Mouse (Mus musculus) megakaryocyte, adult 5-6 weeks (primary cell): ENCODE measurements around the gene Khk. TPM values are rescaled to one million over a fixed set of nuclear protein-coding genes. Genes with fewer than 3 reads are reported as not detected.

ENCODE experiments used
- ATAC-seq: 2 replicates; pipeline ENCODE4 v1.8.0; 2016; ENCODE audit warnings: mild to moderate bottlenecking, inconsistent platforms; ENCODE audit not compliant: poor library complexity, severe bottlenecking
- total RNA-seq, 2 experiments: library from RNA; stranded (forward) in 1 of 2; stranded (reverse) in 1 of 2; fragments of 153-499, 151-499 nt in 1 of 2; fragments of 221-1000, 200-1000 nt in 1 of 2; gene quantifications; 2 replicates each; pipeline versions ENCODE4 v1.2.3 to v1.2.4; 2015 to 2017

Gene Khk
- total RNA-seq, 2 experiments from 2014 or later = 70.7 to 93.8 TPM

DNA sequence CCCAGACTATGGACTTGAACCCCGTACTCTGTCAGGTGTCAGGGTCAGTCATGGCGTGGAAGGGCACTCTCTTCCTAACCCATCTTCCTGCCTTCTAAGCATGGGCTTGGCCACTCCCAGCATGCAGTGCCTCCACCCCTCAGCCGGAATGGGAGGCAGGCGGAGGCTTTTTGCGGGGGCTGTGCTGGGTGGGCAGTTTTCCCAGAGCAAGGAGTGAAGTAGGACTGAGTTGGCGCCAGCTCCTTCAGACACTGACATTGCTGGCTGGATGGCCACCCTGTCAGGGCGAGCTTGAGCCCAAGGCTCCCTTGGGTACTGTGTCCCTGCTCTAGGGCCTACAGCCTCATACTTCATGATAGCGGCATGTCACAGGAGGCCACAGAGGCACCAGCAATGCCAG lies 47.2 kb downstream of the Khk start, which contains the start of gene Tcf23:
Gene Tcf23 (plus strand): TSS at position 247 of the 400 bp plus-strand sequence.
- no peak for ATAC-seq

- no peak for ATAC-seq
Measured at GRCm38 (mm10) chr5:30969440-30969839, 48.2 kb downstream of the Khk start.

DNA sequence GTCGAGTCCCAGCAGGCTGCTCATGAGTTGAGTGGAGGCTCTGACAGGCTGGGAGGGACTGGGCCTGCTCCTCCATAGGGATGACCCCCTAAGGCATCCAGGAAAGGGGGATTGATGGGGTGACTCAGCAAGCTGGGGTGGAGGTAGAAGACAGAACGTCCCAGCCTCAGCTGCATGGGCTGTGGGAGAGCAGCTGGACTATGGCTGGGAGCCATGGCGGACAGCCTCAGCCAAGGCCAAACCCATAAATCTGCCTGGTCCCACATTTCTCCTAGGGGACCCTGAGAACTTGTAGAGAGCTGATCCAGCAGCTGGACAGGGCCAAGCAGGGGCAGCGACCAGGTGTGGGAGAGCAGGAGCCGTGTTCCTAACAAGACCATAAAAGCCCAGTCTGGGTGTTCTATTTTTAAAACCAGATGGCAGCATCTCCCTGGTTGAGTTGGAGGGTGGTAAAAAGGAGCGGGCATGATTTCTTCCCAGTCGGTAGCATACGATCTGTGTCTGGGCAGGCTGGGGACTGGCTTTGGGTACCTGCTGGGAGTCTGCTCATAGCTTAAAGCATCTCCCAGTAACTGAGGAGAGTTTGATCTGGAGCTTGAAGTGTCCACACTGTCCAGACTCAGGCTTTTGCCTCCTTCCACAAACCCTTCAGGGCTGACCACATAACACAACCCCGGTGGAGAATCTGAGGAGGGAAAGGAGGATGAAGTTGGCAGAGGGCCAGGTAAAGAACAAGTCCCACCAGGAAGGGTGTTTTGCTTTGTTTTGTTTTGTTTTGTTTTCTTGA lies 53.8 kb downstream of the Khk start:
- ATAC-seq = no peak

Other genes with a start within 250 kb of the Khk start
- not detected in 2 replicates for gene Dpysl5, start 209.9 kb upstream of the Khk start, total RNA-seq (2015)
- 0.41 TPM in 1 of 2 replicates, not detected in the other for gene Dpysl5, start 209.9 kb upstream of the Khk start, total RNA-seq (2017)
- 0.25 and 0.98 TPM in 2 replicates for gene Mapre3, start 106.8 kb upstream of the Khk start, total RNA-seq (2015)
- 0.26 and 0.41 TPM in 2 replicates for gene Mapre3, start 106.8 kb upstream of the Khk start, total RNA-seq (2017)
- gene Tmem214, start 53.4 kb upstream of the Khk start, total RNA-seq (2015) = 11.9 and 20.2 TPM in 2 replicates
- 14.0 and 16.9 TPM in 2 replicates for gene Tmem214, start 53.4 kb upstream of the Khk start, total RNA-seq (2017)
- gene Agbl5, start 32.7 kb upstream of the Khk start, total RNA-seq (2015) = 5.7 and 7.1 TPM in 2 replicates
- 3.6 and 3.9 TPM in 2 replicates for gene Agbl5, start 32.7 kb upstream of the Khk start, total RNA-seq (2017)
- gene Ost4, start 13.6 kb upstream of the Khk start, total RNA-seq (2015) = 342 and 413 TPM in 2 replicates
- 286 and 294 TPM in 2 replicates for gene Ost4, start 13.6 kb upstream of the Khk start, total RNA-seq (2017)
- 20.2 and 20.3 TPM in 2 replicates for gene Emilin1, start 8.0 kb upstream of the Khk start, total RNA-seq (2015)
- 25.5 and 35.5 TPM in 2 replicates for gene Emilin1, start 8.0 kb upstream of the Khk start, total RNA-seq (2017)
- not detected in 2 replicates for gene Cgref1, start 24.2 kb downstream of the Khk start, total RNA-seq (2015)
- gene Cgref1, start 24.2 kb downstream of the Khk start, total RNA-seq (2017) = not detected in 2 replicates
- 66.3 and 72.1 TPM in 2 replicates for gene Preb, start 38.9 kb downstream of the Khk start, total RNA-seq (2015)
- 45.8 and 57.3 TPM in 2 replicates for gene Preb, start 38.9 kb downstream of the Khk start, total RNA-seq (2017)
- gene Tcf23, start 47.2 kb downstream of the Khk start, total RNA-seq (2015) = not detected in 2 replicates
- not detected in 2 replicates for gene Tcf23, start 47.2 kb downstream of the Khk start, total RNA-seq (2017)
- 113 and 132 TPM in 2 replicates for gene Atraid, start 126.9 kb downstream of the Khk start, total RNA-seq (2015)
- 88.5 and 103 TPM in 2 replicates for gene Atraid, start 126.9 kb downstream of the Khk start, total RNA-seq (2017)
- gene Slc5a6, start 127.5 kb downstream of the Khk start, total RNA-seq (2015) = 0.41 and 2.0 TPM in 2 replicates
- 1.3 and 1.4 TPM in 2 replicates for gene Slc5a6, start 127.5 kb downstream of the Khk start, total RNA-seq (2017)
- 5.1 and 9.4 TPM in 2 replicates for gene Cad, start 133.3 kb downstream of the Khk start, total RNA-seq (2015)
- 5.4 and 7.5 TPM in 2 replicates for gene Cad, start 133.3 kb downstream of the Khk start, total RNA-seq (2017)
- not detected in 2 replicates for gene Dnajc5g, start 184.9 kb downstream of the Khk start, total RNA-seq (2015)
- gene Dnajc5g, start 184.9 kb downstream of the Khk start, total RNA-seq (2017) = not detected in 2 replicates
- not detected in 2 replicates for gene Slc30a3, start 186.8 kb downstream of the Khk start, total RNA-seq (2015)
- gene Slc30a3, start 186.8 kb downstream of the Khk start, total RNA-seq (2017) = not detected in 2 replicates
- not detected in 2 replicates for gene Trim54, start 195.3 kb downstream of the Khk start, total RNA-seq (2015)
- gene Trim54, start 195.3 kb downstream of the Khk start, total RNA-seq (2017) = not detected in 2 replicates
- gene Ucn, start 217.4 kb downstream of the Khk start, total RNA-seq (2015) = not detected in 2 replicates
- not detected in 2 replicates for gene Ucn, start 217.4 kb downstream of the Khk start, total RNA-seq (2017)
- 30.3 and 40.5 TPM in 2 replicates for gene Mpv17, start 232.8 kb downstream of the Khk start, total RNA-seq (2015)
- gene Mpv17, start 232.8 kb downstream of the Khk start, total RNA-seq (2017) = 26.1 and 27.0 TPM in 2 replicates